Mouse (Mus musculus): ENCODE data around the gene Pym1. TPM values are rescaled to one million over a fixed set of nuclear protein-coding genes. Genes with fewer than 3 reads are reported as not detected.
"Not testable (repeated sequence)": the region's sequence is repeated elsewhere in the genome, so short reads cannot be mapped to it uniquely, and the experiment has no call there.

The Pym1 gene
- polyA plus RNA-seq, 1 experiment from 2014 or later = 22.7 TPM

GRCm38 (mm10) chr10:128704491-128705316 lies 43.0 kb upstream of the Pym1 start, which contains the start of gene Cdk2:
TSS of gene Cdk2 (minus strand) at chr10:128705031.
- Histone ChIP-seq H3K36me3 (ENCODE audit: control insufficient read depth, insufficient read depth, low read length) (peaks cover 12% of the 10 kb centered on the region; the same call in 1 of the 2 replicates), H3K9me3 (ENCODE audit: control insufficient read depth, low read length) (no peaks in the 10 kb centered on the region), H3K4me2 (replicated peaks; ENCODE audit: low read depth) (peak within 1 kb of the TSS; percentile 84), H3K4me1 (replicated peaks; ENCODE audit: control insufficient read depth, insufficient read depth) (no peaks in the 10 kb centered on the region), H3K27me3 (ENCODE audit: control insufficient read depth, insufficient read depth, low read length) (no peaks in the 10 kb centered on the region), H3K9ac (ENCODE audit: low read length) (peak within 1 kb of the TSS; percentile 77), H3K4me3 (ENCODE audit: low read depth, low read length) (peak within 1 kb of the TSS; percentile 78), H3K27ac (replicated peaks) (peak within 1 kb of the TSS; percentile 92)
- ATAC-seq (ENCODE audit: low FRiP score, low TSS enrichment) = peak; percentile 95
- DNase-seq (ENCODE audit: low spot score) = peak; percentile 97
- no peak for TF ChIP-seq EP300 (optimal IDR thresholded peaks at IDR 0.05)
- no peak for TF ChIP-seq CTCF (IDR thresholded peaks at IDR 0.05; ENCODE audit: low read depth)
- under 1% methylated on average over 58 of the region's 62 CpGs for WGBS

GRCm38 (mm10) chr10:128705317-128705693 lies 42.4 kb upstream of the Pym1 start:
- Histone ChIP-seq H3K9me3 (ENCODE audit: control insufficient read depth, low read length) (no peaks in the 10 kb centered on the region), H3K4me3 (ENCODE audit: low read depth, low read length) (peak overlapping the region; percentile 78), H3K9ac (ENCODE audit: low read length) (peak overlapping the region; percentile 65), H3K4me1 (replicated peaks; ENCODE audit: control insufficient read depth, insufficient read depth) (no peaks in the 10 kb centered on the region), H3K27me3 (ENCODE audit: control insufficient read depth, insufficient read depth, low read length) (no peaks in the 10 kb centered on the region), H3K27ac (replicated peaks) (peak overlapping the region; percentile 87), H3K36me3 (ENCODE audit: control insufficient read depth, insufficient read depth, low read length) (peaks cover 9% of the 10 kb centered on the region; the same call in 1 of the 2 replicates), H3K4me2 (replicated peaks; ENCODE audit: low read depth) (peak overlapping the region; percentile 84)
- DNase-seq (ENCODE audit: low spot score) = no peak
- no peak for TF ChIP-seq CTCF (IDR thresholded peaks at IDR 0.05; ENCODE audit: low read depth)
- no peak for TF ChIP-seq EP300 (optimal IDR thresholded peaks at IDR 0.05)
- 8% methylated on average over 11 of the region's 11 CpGs for WGBS
- peak; percentile 13; the same call in 1 of the 2 replicates for ATAC-seq (ENCODE audit: low FRiP score, low TSS enrichment)

GRCm38 (mm10) chr10:128711318-128711717 lies 36.4 kb upstream of the Pym1 start:
- WGBS = 93% methylated on average over 7 of the region's 7 CpGs

GRCm38 (mm10) chr10:128715559-128716537 lies 31.8 kb upstream of the Pym1 start:
- Histone ChIP-seq H3K9me3 (ENCODE audit: control insufficient read depth, low read length) (no peaks in the 10 kb centered on the region), H3K4me1 (replicated peaks; ENCODE audit: control insufficient read depth, insufficient read depth) (no peaks in the 10 kb centered on the region), H3K4me2 (replicated peaks; ENCODE audit: low read depth) (no peak overlapping the region), H3K27me3 (ENCODE audit: control insufficient read depth, insufficient read depth, low read length) (no peaks in the 10 kb centered on the region), H3K4me3 (ENCODE audit: low read depth, low read length) (no peak overlapping the region), H3K27ac (replicated peaks) (no peak overlapping the region), H3K36me3 (ENCODE audit: control insufficient read depth, insufficient read depth, low read length) (no peaks in the 10 kb centered on the region; the same call in 1 of the 2 replicates), H3K9ac (ENCODE audit: low read length) (no peak overlapping the region)
- no peak for TF ChIP-seq CTCF (IDR thresholded peaks at IDR 0.05; ENCODE audit: low read depth)
- no peak for TF ChIP-seq EP300 (optimal IDR thresholded peaks at IDR 0.05)
- WGBS = 81% methylated on average over 19 of the region's 19 CpGs
- ATAC-seq (ENCODE audit: low FRiP score, low TSS enrichment) (peak; percentile 70), DNase-seq (ENCODE audit: low spot score) (no peak)

More at GRCm38 (mm10) chr10:128711318-128711717, 36.4 kb upstream of the Pym1 start:
- H3K27me3 ChIP-seq (ENCODE audit: control insufficient read depth, insufficient read depth, low read length); H3K4me1 ChIP-seq (replicated peaks; ENCODE audit: control insufficient read depth, insufficient read depth); ATAC-seq (ENCODE audit: low FRiP score, low TSS enrichment); H3K9me3 ChIP-seq (ENCODE audit: control insufficient read depth, low read length); H3K4me2 ChIP-seq (replicated peaks; ENCODE audit: low read depth); H3K36me3 ChIP-seq (ENCODE audit: control insufficient read depth, insufficient read depth, low read length); H3K27ac ChIP-seq (replicated peaks); H3K4me3 ChIP-seq (ENCODE audit: low read depth, low read length); H3K9ac ChIP-seq (ENCODE audit: low read length); DNase-seq (ENCODE audit: low spot score): not testable (repeated sequence)

- ATAC-seq (ENCODE audit: low FRiP score, low TSS enrichment); H3K9ac ChIP-seq (ENCODE audit: low read length); H3K4me3 ChIP-seq (ENCODE audit: low read depth, low read length); H3K4me1 ChIP-seq (replicated peaks; ENCODE audit: control insufficient read depth, insufficient read depth); DNase-seq (ENCODE audit: low spot score); H3K27ac ChIP-seq (replicated peaks); H3K9me3 ChIP-seq (ENCODE audit: control insufficient read depth, low read length); H3K36me3 ChIP-seq (ENCODE audit: control insufficient read depth, insufficient read depth, low read length); H3K27me3 ChIP-seq (ENCODE audit: control insufficient read depth, insufficient read depth, low read length); H3K4me2 ChIP-seq (replicated peaks; ENCODE audit: low read depth): not testable (repeated sequence)
- 82% methylated on average over 3 of the region's 4 CpGs for WGBS
These were observed 22.2 kb upstream of the Pym1 start for GRCm38 (mm10) chr10:128725466-128725865.

Measured in stomach, postnatal 0 days (tissue).